Mouse (Mus musculus) hindbrain, embryonic 13.5 days (tissue): ENCODE data around the gene Them7. TPM values are rescaled to one million over a fixed set of nuclear protein-coding genes. Genes with fewer than 3 reads are reported as not detected.
A peak's percentile ranks its signal among the peaks of the same experiment; 100 is the strongest.

Source experiments
- ATAC-seq: fragments of 200-750 bp; cut with Nextera tagmentation; 2 replicates; pipeline ENCODE4 v1.8.0; 2017; ENCODE audit warnings: moderate TSS enrichment; ENCODE audit not compliant: low FRiP score
- H3K27ac ChIP-seq: fragments of 300-500 bp; sonication (generic); 2 replicates; pipeline ENCODE4 v1.5.1; 2015; ENCODE audit warnings: inconsistent platforms, mild to moderate bottlenecking, moderate library complexity
- H3K27me3 ChIP-seq: fragments of 300-500 bp; sonication (generic); 2 replicates; pipeline ENCODE4 v1.6.1; 2015; ENCODE audit warnings: mild to moderate bottlenecking, inconsistent platforms
- H3K36me3 ChIP-seq: fragments of 300-500 bp; sonication (generic); 2 replicates; pipeline ENCODE4 v1.6.1; 2015; ENCODE audit warnings: mild to moderate bottlenecking, inconsistent platforms
- H3K4me1 ChIP-seq: fragments of 300-500 bp; sonication (generic); replicated peaks from 2 replicates; pipeline ENCODE4 v1.6.1; 2015; ENCODE audit warnings: inconsistent platforms
- H3K4me2 ChIP-seq: fragments of 300-500 bp; sonication (generic); 2 replicates; pipeline ENCODE4 v1.6.1; 2015; ENCODE audit warnings: inconsistent platforms, mild to moderate bottlenecking, moderate library complexity
- H3K4me3 ChIP-seq: fragments of 300-500 bp; sonication (generic); 2 replicates; pipeline ENCODE4 v1.5.1; 2015; ENCODE audit warnings: mild to moderate bottlenecking, inconsistent platforms
- H3K9ac ChIP-seq: fragments of 300-500 bp; sonication (generic); 2 replicates; pipeline ENCODE4 v1.6.1; 2015; ENCODE audit warnings: mild to moderate bottlenecking, inconsistent platforms
- H3K9me3 ChIP-seq: fragments of 300-500 bp; sonication (generic); 2 replicates; pipeline ENCODE4 v1.6.1; 2016; ENCODE audit warnings: inconsistent platforms
- WGBS: fragments of 180-500 bp; shearing (Covaris S2); methylation state at CpG from one replicate; pipeline ENCODE4 v1.1.7; 2015; 5-methylcytosine and 5-hydroxymethylcytosine counted together
- polyA plus RNA-seq: library from polyadenylated mRNA; unstranded; fragments of >200 nt; fragmentation: Nextera tagmentation; extraction: Ambion mirVana; gene quantifications from 2 replicates; pipeline ENCODE4 v1.2.1, GENCODE M21; 2015

Them7 gene
- polyA plus RNA-seq, 1 experiment from 2014 or later: 0.23 TPM

DNA sequence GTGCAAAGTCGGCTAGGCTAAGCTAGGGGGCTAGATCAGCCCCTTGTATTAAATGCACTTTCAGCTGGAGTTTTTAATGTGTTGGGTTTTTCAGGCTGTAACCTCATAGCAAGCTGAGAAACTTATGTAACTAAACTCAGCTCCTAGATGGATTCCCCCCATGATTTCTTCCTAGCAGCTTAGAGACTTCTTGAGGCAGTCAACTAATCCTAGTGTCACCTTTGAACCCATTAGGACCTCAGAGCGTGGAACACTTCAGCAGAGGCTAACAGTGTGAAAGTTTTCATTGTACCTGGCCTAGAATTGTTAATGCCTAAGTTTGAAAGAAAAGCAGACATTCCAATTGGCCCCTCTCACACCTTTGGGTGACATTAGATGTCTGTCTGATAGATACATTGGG, 13.7 kb downstream of the Them7 start:
- peaks cover 5% of the 10 kb centered on the region; the same call in 1 of the 2 replicates for H3K27me3 ChIP-seq
- 78% methylated on average over 2 of the region's 2 CpGs for WGBS

GRCm38 (mm10) chr2:105238775-105239174, 14.7 kb downstream of the Them7 start:
- 20% methylated on average over 3 of the region's 3 CpGs for WGBS
- no peak overlapping the region for H3K4me2 ChIP-seq
- H3K27me3 ChIP-seq: peaks cover 5% of the 10 kb centered on the region; the same call in 1 of the 2 replicates

More for the DNA sequence above, 13.7 kb downstream of the Them7 start:
- Histone ChIP-seq H3K36me3 (no peaks in the 10 kb centered on the region), H3K27ac (no peak overlapping the region), H3K4me1 (0 out of 2 replicates have a peak, but pooled peaks cover 3% of the 10 kb centered on the region), H3K4me2 (no peak overlapping the region), H3K9ac (no peak overlapping the region), H3K4me3 (no peak overlapping the region), H3K9me3 (no peaks in the 10 kb centered on the region)
- no peak for ATAC-seq

DNA sequence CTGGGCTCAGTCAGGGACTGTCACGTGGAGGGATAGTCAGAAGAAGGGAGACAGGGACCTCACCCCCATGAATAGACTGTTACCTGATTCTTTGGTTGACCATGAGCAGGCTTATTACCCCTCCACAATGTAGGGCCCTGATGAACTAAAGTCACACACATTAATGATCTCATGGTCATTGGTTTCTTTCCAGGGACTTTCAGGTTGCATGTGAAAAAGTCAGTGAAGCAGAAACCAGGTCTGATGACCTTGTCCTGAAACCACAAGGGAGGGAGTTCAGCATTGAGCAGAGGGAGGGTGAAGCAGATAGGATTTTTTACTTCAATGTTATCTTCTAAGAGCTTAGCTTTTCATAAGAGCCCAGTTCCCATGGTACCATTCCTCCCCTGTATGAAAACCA, 16.5 kb downstream of the Them7 start:
- 64% methylated on average over 1 of the region's 1 CpGs for WGBS
- 0 out of 2 replicates have a peak, but pooled peaks cover 2% of the 10 kb centered on the region for H3K4me1 ChIP-seq
- ATAC-seq: no peak
- H3K27me3 ChIP-seq: peaks cover 5% of the 10 kb centered on the region; the same call in 1 of the 2 replicates
- no peaks in the 10 kb centered on the region for H3K9me3 ChIP-seq
- no peaks in the 10 kb centered on the region for H3K36me3 ChIP-seq
- H3K4me3 ChIP-seq: no peak overlapping the region
- no peak overlapping the region for H3K4me2 ChIP-seq
- no peak overlapping the region for H3K27ac ChIP-seq
- H3K9ac ChIP-seq: no peak overlapping the region

More at GRCm38 (mm10) chr2:105238775-105239174, 14.7 kb downstream of the Them7 start:
- peak; percentile 66 for ATAC-seq
- Histone ChIP-seq H3K4me3 (no peak overlapping the region), H3K36me3 (no peaks in the 10 kb centered on the region), H3K9me3 (no peaks in the 10 kb centered on the region), H3K4me1 (0 out of 2 replicates have a peak, but pooled peaks cover 3% of the 10 kb centered on the region), H3K9ac (no peak overlapping the region), H3K27ac (no peak overlapping the region)

GRCm38 (mm10) chr2:105242940-105243339, 18.8 kb downstream of the Them7 start:
- Histone ChIP-seq H3K27me3 (no peaks in the 10 kb centered on the region), H3K4me1 (no peaks in the 10 kb centered on the region), H3K27ac (no peak overlapping the region), H3K36me3 (no peaks in the 10 kb centered on the region), H3K4me2 (no peak overlapping the region), H3K9ac (no peak overlapping the region), H3K4me3 (no peak overlapping the region), H3K9me3 (no peaks in the 10 kb centered on the region)
- 66% methylated on average over 7 of the region's 7 CpGs for WGBS
- no peak for ATAC-seq

DNA sequence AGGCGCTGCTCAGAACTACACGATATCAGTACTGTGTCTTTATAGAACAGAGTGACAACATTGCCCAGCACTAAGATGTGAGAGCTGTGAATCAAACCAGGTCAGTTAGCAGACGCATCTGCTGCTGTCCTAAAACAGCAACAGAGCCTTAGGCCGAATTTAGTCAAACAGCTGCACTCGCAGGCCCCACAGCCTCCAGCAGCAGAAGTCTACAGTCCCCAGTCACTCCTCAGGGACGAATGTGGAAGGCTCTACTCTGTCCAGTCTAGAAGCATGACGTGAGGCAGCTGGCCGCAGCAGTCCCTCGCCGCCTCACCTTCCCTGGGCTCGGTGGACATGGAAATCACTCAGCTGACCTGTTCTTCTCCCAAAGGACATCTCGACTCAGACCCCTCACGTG, 20.6 kb downstream of the Them7 start:
- H3K4me2 ChIP-seq: no peak overlapping the region
- H3K4me3 ChIP-seq: no peak overlapping the region
- H3K9ac ChIP-seq: no peak overlapping the region
- H3K36me3 ChIP-seq: no peaks in the 10 kb centered on the region
- H3K27me3 ChIP-seq: no peaks in the 10 kb centered on the region
- WGBS: 71% methylated on average over 13 of the region's 13 CpGs
- H3K9me3 ChIP-seq: no peaks in the 10 kb centered on the region
- H3K4me1 ChIP-seq: no peaks in the 10 kb centered on the region
- no peak for ATAC-seq
- H3K27ac ChIP-seq: no peak overlapping the region

DNA sequence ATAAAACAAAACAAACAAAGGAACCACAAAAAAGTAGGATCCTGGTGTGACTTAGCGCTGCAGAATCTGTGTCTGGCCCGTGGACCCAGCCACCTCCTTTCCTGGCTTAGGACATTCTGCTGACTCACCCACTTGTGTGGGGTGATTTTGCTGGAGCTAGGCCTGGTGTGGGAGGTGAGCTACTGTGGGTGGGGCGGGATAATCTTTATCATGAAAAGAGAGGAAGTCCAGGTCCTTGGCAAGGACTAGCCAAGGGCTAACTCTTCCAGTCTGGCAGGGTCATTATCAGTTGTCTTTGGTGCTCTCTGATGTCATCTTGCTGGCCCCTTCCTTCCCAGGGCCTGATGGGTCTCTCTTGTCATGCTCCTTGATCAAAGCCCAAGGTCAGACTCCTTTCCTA, 27.9 kb downstream of the Them7 start:
- no peak for ATAC-seq
- no peak overlapping the region for H3K4me2 ChIP-seq
- no peak overlapping the region for H3K4me3 ChIP-seq
- WGBS: 78% methylated on average over 3 of the region's 3 CpGs
- H3K27me3 ChIP-seq: peaks cover 13% of the 10 kb centered on the region; the same call in 1 of the 2 replicates
- no peaks in the 10 kb centered on the region for H3K4me1 ChIP-seq
- H3K9me3 ChIP-seq: no peaks in the 10 kb centered on the region
- no peak overlapping the region for H3K27ac ChIP-seq
- H3K9ac ChIP-seq: no peak overlapping the region
- H3K36me3 ChIP-seq: no peaks in the 10 kb centered on the region

DNA sequence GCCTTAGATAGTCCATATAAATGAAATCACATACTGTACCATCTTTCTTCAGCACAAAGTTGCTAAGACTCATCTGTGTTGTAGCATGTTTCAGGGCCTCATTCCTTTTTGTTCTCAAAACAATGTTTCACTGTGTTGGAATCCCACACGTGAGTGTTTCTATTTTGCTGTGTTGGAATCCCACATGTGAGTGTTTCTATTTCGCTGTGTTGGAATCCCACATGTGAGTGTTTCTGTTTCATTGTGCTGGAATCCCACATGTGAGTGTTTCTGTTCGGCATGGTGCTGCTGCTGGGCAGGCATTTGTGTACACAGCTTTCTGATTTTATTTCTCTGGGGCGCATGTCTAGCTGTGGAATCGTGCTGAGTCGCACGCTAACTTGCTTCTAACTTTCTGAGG, 28.7 kb downstream of the Them7 start:
- WGBS: 68% methylated on average over 7 of the region's 7 CpGs
- Histone ChIP-seq H3K36me3 (no peaks in the 10 kb centered on the region), H3K4me3 (no peak overlapping the region), H3K9me3 (no peaks in the 10 kb centered on the region), H3K9ac (no peak overlapping the region), H3K4me1 (no peaks in the 10 kb centered on the region), H3K27me3 (peaks cover 13% of the 10 kb centered on the region; the same call in 1 of the 2 replicates), H3K4me2 (no peak overlapping the region), H3K27ac (no peak overlapping the region)
- peak; percentile 82; the same call in 1 of the 2 replicates for ATAC-seq

DNA sequence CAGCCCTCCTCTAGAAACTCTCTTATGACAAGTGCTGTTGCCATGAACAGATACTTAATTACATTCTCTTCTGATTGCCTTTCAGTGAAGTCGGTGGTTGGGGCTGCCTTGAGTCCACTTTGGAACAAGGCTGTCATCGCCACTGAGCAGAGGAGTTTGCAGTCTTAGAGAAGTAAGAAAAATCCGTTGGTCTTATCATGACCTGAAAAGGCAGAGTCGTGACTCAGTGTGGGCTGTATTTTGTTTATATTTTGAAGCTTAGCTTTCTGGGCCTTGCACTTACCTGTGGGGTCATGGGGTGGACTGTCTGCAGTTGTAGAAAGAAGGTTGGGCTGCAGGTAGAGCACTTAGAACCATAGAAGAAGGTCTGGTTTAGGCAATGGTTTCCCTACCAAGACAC, 31.3 kb downstream of the Them7 start:
- Histone ChIP-seq H3K36me3 (no peaks in the 10 kb centered on the region), H3K4me2 (no peak overlapping the region), H3K9me3 (no peaks in the 10 kb centered on the region), H3K27me3 (peaks cover 21% of the 10 kb centered on the region; the same call in 1 of the 2 replicates), H3K27ac (no peak overlapping the region), H3K9ac (no peak overlapping the region), H3K4me3 (no peak overlapping the region), H3K4me1 (no peaks in the 10 kb centered on the region)
- WGBS: 72% methylated on average over 4 of the region's 4 CpGs
- no peak for ATAC-seq

DNA sequence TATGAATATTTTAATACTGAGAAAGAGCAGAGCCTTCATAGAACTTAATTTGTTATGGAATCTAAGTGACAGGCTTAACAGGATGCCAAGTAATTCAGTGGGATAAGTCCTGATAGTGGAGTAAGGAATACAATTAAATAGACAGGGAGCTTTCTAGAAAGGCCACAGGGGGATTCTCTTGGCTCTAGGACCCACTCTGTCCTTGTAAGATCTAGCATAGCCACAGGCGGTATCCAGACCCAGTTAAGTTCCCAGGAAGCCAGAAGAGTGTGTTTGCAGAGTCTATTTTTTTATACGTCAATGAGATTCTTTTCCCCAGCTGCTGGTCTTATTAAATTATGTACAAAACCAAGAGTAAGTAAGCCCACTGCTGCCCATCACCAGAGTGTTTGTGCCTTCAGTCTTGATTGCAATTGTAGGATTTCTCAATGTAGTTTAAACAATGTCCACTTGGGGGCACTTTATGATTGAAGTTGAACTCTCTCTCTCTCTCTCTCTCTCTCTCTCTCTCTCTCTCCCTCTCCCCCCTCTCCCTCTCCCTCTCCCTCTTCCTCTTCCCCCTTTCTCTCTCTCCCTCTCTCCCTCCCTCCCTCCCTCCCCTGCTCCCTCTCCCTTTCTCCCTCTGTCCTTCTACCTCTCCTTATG, 32.4 kb downstream of the Them7 start:
- H3K9me3 ChIP-seq: no peaks in the 10 kb centered on the region
- H3K27ac ChIP-seq: no peak overlapping the region
- no peaks in the 10 kb centered on the region for H3K4me1 ChIP-seq
- H3K27me3 ChIP-seq: peaks cover 21% of the 10 kb centered on the region; the same call in 1 of the 2 replicates
- no peak overlapping the region for H3K4me2 ChIP-seq
- no peaks in the 10 kb centered on the region for H3K36me3 ChIP-seq
- peak; percentile 32; the same call in 1 of the 2 replicates for ATAC-seq
- no peak overlapping the region for H3K4me3 ChIP-seq
- WGBS: 61% methylated on average over 2 of the region's 2 CpGs
- H3K9ac ChIP-seq: no peak overlapping the region

- no peaks in the 10 kb centered on the region for H3K4me1 ChIP-seq
- H3K36me3 ChIP-seq: no peaks in the 10 kb centered on the region
- 69% methylated on average over 2 of the region's 2 CpGs for WGBS
- no peaks in the 10 kb centered on the region for H3K9me3 ChIP-seq
- peaks cover 21% of the 10 kb centered on the region; the same call in 1 of the 2 replicates for H3K27me3 ChIP-seq
- no peak overlapping the region for H3K9ac ChIP-seq
- no peak overlapping the region for H3K4me2 ChIP-seq
- no peak for ATAC-seq
- no peak overlapping the region for H3K4me3 ChIP-seq
- no peak overlapping the region for H3K27ac ChIP-seq
Observed at GRCm38 (mm10) chr2:105257376-105257775, 33.3 kb downstream of the Them7 start.

GRCm38 (mm10) chr2:105261335-105261734, 37.2 kb downstream of the Them7 start:
- H3K36me3 ChIP-seq: no peaks in the 10 kb centered on the region
- H3K9me3 ChIP-seq: no peaks in the 10 kb centered on the region
- 0 out of 2 replicates have a peak, but pooled peaks cover 9% of the 10 kb centered on the region for H3K27me3 ChIP-seq
- no peak overlapping the region for H3K9ac ChIP-seq
- H3K4me1 ChIP-seq: no peaks in the 10 kb centered on the region
- no peak overlapping the region for H3K4me2 ChIP-seq
- 90% methylated on average over 11 of the region's 11 CpGs for WGBS
- H3K4me3 ChIP-seq: no peak overlapping the region
- H3K27ac ChIP-seq: no peak overlapping the region
- ATAC-seq: no peak

- no peak overlapping the region for H3K9ac ChIP-seq
- no peak overlapping the region for H3K27ac ChIP-seq
- no peak for ATAC-seq
- 0 out of 2 replicates have a peak, but pooled peaks cover 9% of the 10 kb centered on the region for H3K27me3 ChIP-seq
- no peak overlapping the region for H3K4me3 ChIP-seq
- no peak overlapping the region for H3K4me2 ChIP-seq
- no peaks in the 10 kb centered on the region for H3K9me3 ChIP-seq
- WGBS: 33% methylated on average over 2 of the region's 2 CpGs
- H3K36me3 ChIP-seq: no peaks in the 10 kb centered on the region
- no peaks in the 10 kb centered on the region for H3K4me1 ChIP-seq
Observed at GRCm38 (mm10) chr2:105263219-105263618, 39.1 kb downstream of the Them7 start.
